Mouse (Mus musculus) cerebellum, adult (tissue): ENCODE measurements around the gene Astn1.
A peak's percentile ranks its signal among the peaks of the same experiment; 100 is the strongest.

ENCODE experiments used
- ATAC-seq: cut with Nextera tagmentation; 2 replicates; pipeline ENCODE4 v1.9.2; 2017; ENCODE audit warnings: mild to moderate bottlenecking, moderate library complexity, mixed read lengths; ENCODE audit not compliant: insufficient number of reproducible peaks, low FRiP score, low TSS enrichment

Astn1 gene

GRCm38 (mm10) chr1:158603056-158603455 lies 241.0 kb downstream of the Astn1 start:
- ATAC-seq, result no peak

GRCm38 (mm10) chr1:158604149-158604548 lies 242.1 kb downstream of the Astn1 start:
- ATAC-seq, result no peak

DNA sequence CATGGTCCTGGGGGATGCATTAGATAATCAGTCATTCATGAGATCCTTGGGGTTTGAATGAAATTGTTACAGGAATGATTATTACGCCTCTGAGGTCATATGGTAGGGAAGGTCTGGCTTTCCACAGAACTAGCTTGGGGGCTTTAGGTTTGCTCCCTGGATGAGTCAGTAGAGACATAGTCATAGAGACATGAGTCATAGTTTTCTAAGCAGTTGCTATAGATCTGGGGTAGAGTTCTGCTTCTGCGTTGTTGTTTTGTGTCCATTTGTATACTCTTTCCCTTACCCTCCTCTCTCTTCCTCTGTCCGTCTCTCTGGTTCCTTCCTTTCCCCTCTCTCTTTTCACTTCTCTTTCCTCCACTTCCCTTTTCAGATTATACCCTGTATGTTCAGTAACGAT lies 243.5 kb downstream of the Astn1 start:
- no peak for ATAC-seq

DNA sequence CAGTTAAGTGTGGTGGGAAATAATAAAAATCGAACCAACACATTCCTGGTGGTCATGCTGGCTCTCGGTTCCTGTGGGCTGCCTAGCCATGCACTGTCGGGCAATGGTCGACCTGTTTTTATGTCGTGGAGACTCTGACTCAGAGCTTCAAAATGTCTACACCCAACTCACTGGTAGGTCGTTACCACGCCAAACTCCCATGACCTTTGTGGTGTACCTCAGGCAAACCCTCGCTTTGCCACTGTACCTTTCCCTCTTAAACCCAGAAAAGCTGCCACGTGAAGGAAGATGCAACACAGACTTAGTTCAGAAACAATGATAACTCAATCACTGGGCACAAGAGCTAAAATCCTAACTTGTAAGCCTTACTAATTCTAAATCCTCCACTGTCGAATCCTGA lies 244.3 kb downstream of the Astn1 start:
- no peak for ATAC-seq

DNA sequence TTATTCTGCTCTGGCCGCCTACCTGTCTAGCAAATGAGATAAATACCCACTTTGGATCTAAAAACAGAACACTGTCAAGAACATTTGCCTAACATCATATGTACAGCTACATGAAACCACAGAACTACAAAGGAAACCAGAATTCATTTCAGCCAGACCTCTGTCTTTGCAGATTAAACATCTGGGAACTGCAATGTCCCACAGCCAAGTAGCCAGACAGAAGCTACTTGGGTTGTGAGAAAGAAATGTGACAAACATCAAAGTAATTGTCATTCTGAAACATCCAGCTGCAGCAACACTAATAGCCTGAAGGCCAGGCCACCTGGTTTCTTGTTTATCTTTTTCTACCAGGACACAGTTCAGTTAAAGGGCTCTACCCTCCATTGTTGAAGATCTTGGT lies 245.1 kb downstream of the Astn1 start:
- ATAC-seq, result no peak

GRCm38 (mm10) chr1:158615202-158615601 lies 253.1 kb downstream of the Astn1 start:
- no peak for ATAC-seq

DNA sequence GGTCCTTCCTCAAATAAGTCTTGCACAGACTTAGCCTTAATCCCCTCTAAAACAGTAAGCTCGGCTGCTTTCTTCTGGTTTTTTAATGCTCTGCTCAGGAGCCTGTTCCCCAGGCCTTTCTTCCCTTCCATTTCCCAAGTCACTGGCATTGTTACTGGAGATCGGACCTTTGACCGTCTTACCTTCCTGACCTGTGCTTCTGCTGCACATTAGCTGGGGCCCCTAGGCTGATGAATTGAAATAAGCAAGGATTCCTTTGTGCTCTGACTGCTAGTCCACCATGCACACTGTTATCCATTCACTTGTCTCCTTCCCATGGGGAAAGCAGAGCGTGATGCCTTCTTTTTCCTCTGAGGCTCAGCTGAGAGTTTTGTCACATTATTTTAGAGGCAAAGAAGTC lies 255.9 kb downstream of the Astn1 start:
- no peak for ATAC-seq

- ATAC-seq, result no peak
Observed at GRCm38 (mm10) chr1:158632935-158633334, 270.9 kb downstream of the Astn1 start.

DNA sequence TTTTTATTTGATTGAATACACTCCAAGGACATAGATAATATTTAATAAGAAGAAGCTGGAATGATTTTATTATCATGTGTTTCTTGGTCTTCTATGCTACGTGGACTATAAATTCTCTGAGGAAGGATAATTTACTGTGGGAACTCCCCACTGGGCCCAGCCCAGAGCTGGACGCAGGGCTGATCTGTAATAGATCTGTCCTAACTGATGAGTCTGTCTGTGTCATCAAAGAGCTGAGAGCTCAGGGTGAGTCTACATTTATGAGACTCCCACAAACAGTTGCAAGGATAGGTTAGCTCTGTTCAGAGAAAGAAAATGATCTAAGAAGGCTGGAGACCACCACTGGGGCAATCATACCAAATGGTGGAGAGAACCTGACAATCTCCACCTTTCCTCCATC lies 271.4 kb downstream of the Astn1 start:
- ATAC-seq, result no peak

GRCm38 (mm10) chr1:158641306-158641705 lies 279.2 kb downstream of the Astn1 start:
- ATAC-seq, result 0 out of 2 replicates have a peak, but pooled peaks have one; percentile 15

DNA sequence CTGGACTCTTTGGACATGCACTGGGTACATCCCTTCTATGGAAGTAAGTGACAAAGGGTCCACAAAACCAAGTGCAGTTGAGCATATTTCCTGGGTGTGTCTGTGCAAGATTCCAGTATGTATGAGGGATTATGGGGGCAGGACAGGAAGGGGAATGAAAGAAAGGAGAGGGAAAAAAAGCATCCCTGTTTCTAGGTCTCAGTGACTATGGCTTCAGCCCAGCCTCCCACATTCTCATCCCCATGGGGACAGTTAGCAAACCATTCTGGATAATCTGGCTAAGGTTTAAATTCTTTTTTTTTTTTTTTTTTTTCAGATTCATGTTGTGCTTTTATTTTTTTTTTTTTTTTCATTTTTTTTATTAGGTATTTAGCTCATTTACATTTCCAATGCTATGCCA lies 280.2 kb downstream of the Astn1 start:
- no peak for ATAC-seq

DNA sequence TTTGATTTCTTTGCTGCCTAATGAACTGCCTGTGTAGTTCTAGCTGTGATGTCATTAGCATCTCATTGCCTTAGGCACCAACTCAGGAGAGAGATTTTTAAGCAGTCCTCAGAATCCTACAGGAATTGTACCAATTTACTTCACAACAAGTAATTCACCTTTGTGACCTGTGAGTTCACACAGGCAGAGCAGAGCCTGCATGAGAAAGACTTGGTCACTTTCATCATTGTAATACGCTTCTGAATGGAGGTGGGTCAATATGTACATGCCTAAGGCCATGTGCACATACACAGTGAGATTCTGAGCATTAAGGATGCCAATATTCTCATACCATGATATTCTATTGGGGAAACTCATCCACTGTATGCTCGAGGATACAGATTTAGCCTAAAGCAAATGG lies 290.7 kb downstream of the Astn1 start:
- no peak for ATAC-seq

DNA sequence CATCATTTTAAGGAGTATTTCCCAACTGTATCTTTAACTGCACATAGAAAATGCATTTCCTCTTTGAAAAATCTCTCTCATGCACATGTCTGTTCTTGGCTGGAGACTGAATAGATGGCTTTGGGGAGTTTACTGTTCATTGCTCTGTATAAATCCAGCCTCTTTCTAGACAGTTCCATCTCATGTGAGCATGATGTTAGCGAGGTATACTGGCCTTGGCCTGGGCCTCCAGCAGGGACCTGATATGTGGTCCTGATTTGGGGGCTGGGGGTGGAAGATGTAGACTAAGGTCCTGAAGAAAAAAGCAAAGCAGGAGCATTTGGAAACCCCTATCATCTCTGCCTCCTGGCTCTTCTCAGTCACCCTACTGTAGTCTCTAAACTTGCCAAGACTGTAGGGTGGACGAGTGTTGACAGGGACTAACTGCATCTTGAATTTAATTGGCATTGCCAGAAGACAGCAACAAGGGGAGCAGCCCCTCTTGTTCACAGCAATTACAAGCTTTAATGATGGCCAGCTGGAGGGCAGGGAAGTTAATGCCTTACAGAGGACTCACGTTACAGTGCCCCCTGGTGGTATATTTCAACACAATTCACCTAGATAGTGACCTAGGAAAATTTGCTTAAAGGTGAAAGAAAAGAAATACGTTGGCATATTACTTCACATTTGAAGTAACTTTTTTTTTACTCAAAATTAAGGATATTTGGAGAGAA lies 291.9 kb downstream of the Astn1 start:
- peak; percentile 27 for ATAC-seq

GRCm38 (mm10) chr1:158654571-158655205 lies 292.6 kb downstream of the Astn1 start:
- ATAC-seq, result peak; percentile 52

DNA sequence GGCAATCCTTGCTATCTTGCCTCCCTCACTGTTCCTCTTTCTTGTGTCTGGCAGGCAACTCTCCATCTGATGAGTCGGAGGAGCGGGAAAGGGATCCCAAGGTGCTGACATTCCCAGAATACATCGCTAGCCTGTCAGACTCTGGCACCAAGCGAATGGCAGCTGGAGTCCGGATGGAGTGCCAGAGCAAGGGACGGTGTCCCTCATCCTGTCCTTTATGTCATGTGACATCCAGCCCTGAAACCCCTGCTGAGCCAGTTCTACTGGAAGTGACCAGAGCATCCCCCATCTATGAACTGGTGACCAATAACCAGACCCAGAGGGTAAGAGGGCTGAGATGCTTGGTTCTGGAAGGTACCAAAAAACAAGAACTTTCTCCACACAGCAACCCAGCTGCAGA lies 294.9 kb downstream of the Astn1 start:
- ATAC-seq, result no peak

DNA sequence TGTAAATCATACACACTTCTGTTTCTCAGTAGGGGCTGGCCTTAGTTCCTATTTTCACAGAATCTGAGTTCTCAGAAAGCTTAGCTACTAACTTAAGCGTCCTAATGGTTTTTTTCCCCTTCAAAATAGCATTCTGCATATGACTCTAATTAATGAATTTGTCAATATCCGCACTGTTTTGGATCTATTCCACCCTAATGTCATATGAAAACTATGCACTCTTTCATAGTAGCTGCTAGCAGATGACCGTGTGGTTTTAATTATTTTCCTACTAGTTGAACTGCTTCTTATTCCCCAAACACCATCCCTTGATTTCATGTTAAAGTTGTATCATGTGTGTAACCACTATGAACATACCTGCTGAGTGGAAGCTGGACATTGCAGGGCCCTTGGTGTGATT lies 303.9 kb downstream of the Astn1 start:
- ATAC-seq, result no peak

DNA sequence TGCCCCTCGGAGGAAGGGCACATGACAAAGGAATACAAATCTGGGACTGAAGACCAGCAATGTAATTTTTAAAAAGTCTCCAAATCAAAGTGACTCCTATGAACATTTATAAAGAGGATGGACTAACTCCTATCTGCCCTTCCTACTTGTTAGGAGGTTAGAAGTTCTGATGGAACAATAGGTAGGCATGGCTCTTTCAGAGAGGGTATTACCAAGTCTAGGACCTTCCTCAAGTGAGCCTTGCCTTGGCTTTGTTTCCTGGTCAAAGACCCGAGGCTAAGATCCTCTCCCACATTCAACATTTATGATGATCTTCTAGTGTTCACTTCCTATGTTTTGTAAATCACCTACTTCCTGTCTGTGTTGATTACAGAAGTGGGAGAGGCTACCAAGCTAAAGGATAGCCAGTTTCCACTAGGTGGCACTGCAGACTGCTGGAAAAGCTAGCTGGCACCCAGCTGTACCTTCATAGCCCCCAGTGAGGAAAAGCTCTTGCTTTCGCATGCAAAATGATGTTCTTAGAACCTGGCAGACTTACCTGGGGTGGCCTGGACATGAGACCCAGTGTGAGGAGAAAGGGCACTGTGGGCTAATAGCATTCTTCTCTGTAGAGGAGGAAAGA lies 308.0 kb downstream of the Astn1 start:
- peak; percentile 79 for ATAC-seq

DNA sequence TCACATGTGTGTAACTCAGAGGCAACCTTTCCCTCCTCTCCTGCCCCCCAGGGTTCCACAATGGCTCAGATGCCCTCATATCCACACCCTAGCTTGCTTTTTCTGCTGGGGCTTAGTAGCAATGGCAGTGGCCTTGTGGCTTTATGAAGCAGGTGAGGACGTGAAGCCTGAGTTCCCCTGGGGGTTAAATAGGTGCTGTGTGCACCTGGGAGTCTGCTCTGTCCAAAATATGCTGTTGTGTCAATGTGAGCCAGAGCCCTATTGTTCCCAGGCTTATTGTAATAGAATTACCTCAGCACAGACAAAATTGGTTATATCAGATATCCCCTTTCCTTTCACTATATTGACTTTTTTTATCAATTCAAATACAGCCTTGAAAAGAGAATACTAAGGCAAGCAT lies 325.7 kb downstream of the Astn1 start:
- no peak for ATAC-seq

GRCm38 (mm10) chr1:158697423-158697822 lies 335.4 kb downstream of the Astn1 start:
- ATAC-seq, result no peak

DNA sequence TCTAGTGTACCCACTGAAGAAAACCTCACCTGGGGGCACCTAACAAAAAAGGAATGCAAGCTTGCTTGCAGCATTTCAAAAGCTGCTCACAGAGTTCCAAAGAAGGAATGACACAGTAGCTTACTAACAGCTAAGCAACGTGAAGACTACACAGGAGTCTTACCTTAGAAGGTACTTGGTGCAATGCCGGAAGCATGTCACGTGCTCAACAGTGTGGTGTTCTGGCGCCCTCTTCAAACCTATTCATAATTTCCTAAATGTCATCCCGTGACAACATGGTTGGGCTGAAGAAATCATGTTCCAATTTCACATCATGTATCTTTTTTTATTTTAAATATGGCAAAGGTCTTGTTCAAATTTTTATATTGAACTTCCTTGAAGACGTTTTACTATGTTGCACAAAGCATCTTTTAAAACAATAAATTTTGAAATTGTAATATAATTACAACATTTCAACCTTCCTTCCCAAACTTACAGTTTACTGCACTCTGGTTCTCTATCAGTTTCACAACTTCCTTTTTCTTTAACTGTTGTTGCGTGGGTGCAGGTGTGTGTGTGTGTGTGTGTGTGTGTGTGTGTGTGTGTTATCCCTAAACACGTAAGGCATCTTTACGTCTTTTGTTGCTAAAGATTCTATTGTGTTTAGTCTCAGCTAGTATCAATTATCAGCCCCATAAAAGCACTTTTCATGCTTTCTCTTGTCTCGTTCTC lies 335.9 kb downstream of the Astn1 start:
- no peak for ATAC-seq

GRCm38 (mm10) chr1:158699276-158699675 lies 337.2 kb downstream of the Astn1 start:
- ATAC-seq, result no peak
